Mouse (Mus musculus) right cerebral cortex, postnatal 4 days (tissue): ENCODE results near the gene Alox5ap.

Experiments
- DNase-seq: peaks from one replicate; pipeline ENCODE4 v3.0.0-alpha.2; 2022

Alox5ap gene

DNA sequence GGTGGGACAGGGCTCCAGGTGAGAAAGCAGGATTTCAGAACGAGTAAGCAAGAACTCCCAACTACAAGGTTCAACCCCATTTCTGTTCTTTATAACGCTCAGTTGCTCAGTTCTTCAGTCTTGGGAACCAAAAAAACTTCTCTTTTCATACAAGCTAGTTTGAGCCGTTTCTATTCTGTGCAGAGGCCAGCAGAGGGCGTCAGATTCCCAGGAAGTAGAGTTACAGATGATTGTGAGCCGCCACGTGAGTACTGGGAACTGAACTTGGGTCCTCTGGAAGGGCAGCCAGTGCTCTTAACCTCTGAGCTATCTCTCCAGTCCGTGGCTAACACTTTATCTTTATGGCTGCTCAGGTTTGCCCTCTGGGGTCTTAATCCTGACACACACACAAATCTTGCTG lies 3.1 kb upstream of the Alox5ap start:
- no peak for DNase-seq

DNA sequence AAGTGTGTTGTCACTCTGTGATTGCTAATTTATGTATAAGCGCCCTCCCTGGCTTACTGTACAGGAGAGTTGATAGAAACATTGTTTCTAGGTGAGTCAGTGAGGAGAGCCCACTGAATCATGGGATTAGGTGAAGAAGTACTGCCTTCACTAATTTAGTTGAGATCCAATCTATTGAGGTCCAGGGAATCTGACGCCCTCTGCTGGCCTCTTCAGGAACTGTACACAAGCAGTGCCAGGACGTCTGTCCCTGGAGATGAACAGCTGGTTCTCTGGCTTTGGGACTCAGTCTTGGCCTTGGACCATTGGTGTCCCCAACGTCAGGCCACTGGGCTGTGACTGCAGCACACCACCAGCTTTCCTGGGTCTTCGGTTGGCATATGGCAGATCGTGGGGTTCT lies 2.7 kb upstream of the Alox5ap start:
- DNase-seq, result no peak

DNA sequence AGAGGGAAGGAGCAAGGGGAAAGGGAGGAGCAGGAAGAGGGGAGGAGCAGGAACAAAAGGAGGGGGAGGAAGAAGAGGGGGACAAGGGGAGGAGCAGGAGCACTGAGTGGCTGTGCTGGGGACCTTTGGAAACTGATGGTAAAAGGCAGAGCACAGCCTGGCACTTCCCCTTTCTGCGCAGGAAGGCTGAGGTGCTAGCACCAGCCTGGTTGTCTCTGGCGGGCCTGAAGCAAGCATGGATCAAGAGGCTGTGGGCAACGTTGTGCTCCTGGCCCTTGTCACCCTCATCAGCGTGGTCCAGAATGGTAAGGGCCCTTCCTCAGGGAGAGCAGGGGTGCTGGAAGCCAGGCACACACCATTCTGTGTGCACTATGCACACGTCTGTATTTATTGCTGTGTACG lies 312 bp downstream of the Alox5ap start:
- no peak for DNase-seq

DNA sequence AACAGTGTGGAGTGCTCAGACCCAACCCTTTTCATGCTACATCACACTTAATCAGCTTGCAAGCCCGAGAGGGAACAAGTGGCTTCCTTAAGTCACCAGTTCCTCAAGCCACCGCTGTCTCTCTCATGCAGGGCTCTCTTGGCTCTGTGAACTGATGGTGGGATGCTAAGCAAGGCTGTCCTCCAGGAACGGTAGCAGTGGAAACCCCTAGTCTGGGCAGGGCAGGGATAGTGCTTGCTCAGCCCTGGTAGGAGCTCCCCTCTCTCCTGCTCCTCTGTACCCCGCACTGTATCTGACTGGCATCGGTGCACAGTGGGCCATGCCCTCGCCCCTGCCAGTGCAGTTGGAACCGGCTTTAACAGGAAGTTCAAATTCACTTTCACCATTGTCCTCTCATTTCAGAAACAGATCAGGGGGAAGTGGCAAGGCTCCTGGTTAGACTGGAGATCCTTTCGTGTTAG lies 2.2 kb downstream of the Alox5ap start:
- DNase-seq, result no peak

DNA sequence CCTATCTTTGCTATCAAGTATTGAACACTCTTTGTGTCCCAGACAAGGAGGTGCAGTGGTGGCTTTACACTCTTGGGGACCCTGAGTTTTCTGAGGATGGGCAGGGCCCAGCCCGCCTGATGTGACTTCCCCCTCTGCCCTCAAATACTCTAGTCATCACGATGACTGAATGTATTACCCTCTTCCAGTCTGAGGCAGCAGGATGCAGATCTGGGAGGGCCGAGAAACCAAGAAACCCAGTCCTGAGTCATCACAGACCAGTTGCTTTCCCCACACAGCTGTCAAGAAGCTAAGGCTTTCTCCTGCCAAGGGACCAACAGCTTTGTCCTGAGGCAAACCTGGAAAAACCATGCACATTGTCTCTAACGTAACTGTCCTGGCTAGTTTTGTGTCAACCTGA lies 2.9 kb downstream of the Alox5ap start:
- DNase-seq, result no peak

DNA sequence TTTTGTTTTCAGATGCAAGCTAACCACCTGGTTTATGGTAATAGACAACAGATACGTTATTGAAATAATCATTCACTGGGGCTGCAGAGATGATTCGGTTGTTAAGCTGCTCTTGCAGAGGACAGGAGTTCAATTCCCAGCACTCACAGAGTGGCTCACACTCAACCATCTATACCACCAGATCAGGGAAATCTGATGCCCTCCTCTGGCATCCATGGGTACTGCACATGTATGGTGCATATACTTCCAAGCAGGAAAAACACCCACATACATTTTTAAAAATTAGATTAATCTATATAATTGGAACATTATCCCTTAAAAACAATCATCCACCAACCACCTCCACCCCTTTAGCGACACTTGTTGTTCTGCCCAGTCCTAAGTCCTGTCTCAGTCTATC lies 6.7 kb downstream of the Alox5ap start:
- no peak for DNase-seq

DNA sequence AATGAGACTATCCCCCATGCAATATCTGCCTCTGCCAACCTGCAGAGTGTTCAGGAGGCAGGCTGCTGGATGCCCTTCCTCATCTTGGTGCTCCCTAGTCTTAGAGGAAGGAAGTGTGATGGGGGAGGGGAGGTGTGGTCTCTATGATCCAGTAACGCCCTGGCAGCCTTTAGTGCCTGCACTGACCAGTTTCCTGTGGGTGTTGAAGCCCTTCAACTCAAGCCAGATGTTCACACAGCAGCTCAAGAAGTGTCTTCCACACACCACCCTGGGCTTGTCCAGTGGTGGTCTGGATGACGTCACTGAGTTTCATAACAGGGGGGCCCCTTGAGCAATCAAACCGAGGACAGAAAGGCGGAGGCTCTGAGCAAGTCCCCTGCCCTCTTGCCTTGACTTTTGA lies 8.0 kb downstream of the Alox5ap start:
- no peak for DNase-seq

DNA sequence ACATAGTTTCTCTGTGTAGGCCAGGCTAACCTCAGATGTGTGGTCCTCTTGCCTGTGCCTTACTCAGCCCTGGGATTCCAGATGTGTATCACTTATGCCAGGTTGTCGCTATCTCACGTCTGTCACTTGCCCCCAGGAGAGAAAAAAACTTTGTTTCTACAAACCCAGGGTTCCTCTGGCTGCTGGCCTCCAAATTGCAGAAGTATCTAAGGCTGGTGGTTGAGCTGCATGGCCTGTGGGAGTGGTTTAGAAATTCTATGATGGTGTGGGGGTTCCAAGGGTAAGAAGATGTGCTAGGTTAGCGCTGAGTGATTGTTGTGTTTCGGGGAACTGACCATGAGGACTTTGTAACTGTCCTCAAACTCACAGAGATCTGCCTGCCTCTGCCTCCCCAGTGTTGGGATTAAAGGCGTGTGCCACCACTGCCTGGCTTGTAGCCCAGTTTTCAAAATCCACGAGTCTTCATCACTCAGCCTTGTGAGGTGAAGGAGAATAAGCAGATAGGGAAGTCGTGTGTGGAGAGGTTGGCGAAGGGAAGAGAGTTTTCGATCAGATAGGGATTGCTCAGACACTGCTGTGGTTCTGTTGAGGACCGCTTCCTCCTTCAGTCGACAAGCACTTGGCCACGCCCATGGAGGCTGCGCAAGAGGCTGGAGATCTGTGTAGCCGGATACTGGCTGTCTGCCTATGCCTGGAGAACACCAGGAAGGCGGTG lies 10.0 kb downstream of the Alox5ap start:
- no peak for DNase-seq

DNA sequence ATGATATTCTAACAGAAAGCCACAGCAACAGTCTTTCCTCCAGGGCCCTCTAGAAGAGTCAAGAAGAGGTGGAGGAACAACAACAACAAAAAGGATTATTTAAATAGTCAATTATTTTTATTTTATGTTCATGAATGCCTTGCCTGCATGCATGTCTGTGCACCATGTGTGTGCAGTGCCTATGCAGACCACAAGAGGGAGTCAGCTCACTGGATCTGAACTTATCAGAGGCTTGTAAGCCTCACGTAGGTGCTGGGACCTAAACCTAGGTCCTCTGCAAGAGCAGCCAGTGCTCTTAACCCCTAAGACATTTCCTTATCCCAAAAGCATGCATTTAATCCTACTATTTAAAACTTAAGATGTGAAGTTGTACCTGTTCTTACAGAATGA lies 10.5 kb downstream of the Alox5ap start:
- DNase-seq, result no peak

DNA sequence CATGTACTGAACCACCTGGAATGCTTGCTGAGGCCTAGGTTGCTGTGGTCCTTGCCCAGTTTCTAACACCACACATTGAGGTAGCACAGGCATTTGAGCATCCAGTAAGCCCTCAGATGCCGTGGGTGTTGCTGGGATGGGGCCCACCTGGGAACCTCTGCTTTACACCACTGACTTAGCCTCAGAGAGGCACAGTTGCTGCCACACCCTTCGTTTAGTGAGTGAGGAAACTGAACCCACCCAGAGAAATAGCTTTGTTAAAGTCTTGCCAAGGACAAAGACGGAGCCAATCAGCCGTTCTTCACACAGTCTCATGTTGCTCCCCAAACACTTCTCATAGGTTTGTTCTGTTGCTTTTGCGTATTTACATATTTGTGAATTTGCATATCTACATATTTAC lies 13.0 kb downstream of the Alox5ap start:
- no peak for DNase-seq

DNA sequence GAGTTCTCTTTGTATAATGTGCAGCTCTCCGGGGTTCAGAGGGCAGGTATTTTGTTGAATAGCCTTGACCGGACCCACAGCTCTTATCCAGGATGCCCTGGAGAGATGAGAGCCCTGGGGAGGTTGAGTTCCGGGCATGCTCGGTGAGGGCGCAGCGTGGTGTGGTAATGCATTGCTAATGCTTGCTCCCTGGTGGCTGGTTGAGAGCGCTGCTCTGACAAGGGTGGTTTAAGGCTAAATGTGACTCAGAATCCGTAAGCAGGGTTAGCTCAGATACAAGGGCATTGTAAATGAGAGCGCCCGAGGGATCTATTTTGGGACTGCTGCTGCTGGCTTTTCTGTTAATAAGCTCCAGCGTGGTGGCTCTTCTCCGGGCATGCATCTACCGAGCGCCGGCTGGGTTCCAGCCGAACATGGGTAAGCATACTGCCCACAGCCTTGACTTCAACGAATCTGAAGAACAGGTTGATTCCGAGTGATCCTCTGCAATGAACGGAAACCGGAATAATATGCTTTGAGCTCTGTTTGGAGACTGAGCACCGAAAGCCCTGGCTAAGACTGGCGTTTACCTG lies 14.8 kb downstream of the Alox5ap start:
- peak; percentile 41 for DNase-seq

DNA sequence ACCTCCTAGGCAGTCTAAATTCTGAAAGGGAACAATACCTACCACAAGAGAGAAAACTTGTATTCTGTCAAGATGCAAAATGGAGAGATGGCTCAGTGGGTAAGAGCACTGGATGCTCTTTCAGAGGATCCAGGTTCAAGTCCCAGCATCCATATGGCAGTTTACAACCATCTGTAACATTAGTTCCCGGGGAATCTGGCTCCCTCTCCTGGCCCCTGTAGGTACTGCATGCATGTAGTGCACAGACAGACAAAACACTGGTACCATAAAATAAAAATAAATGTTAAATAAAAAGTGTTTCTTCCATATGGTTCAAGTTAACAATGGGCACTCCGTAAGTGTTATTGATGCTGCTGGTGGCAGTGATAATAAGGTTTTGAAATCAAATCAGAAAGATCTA lies 18.4 kb downstream of the Alox5ap start:
- peak; percentile 37 for DNase-seq

DNA sequence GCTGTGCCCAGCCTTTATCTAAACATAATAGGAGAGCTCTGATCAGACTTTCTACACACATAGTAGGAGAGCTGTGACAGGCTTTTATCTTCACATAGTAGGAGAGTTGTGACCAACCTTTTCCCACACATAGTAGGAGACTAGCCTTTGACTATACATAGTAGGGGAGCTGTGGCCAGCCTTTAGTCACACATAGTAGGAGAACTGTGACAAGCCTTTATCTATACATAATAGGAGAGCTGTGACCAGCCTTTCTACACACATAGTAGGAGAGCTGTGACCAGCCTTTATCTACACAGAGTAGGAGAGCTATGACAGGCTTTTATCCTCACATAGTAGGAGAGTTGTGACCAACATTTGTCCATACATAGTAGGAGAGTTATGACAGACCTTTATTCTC lies 19.3 kb downstream of the Alox5ap start:
- DNase-seq, result no peak

DNA sequence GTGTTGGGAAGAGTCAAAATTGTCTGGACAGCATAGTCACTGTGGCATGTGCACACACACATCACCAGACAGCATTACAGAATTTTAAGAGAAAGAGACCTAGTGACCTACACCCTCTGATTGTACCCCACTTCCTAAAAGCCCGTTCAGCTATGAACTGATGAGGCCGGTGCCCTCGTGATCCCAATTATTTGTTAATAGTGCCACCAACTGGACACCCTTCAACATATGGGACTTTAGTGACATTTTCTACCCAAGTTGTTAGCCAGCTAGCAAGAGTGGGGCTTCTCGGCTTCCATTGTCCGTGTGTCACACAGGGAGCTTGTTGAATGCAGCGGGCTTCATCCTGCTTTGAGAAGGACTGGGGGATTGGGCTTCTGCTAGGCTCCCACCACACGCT lies 21.5 kb downstream of the Alox5ap start:
- no peak for DNase-seq

DNA sequence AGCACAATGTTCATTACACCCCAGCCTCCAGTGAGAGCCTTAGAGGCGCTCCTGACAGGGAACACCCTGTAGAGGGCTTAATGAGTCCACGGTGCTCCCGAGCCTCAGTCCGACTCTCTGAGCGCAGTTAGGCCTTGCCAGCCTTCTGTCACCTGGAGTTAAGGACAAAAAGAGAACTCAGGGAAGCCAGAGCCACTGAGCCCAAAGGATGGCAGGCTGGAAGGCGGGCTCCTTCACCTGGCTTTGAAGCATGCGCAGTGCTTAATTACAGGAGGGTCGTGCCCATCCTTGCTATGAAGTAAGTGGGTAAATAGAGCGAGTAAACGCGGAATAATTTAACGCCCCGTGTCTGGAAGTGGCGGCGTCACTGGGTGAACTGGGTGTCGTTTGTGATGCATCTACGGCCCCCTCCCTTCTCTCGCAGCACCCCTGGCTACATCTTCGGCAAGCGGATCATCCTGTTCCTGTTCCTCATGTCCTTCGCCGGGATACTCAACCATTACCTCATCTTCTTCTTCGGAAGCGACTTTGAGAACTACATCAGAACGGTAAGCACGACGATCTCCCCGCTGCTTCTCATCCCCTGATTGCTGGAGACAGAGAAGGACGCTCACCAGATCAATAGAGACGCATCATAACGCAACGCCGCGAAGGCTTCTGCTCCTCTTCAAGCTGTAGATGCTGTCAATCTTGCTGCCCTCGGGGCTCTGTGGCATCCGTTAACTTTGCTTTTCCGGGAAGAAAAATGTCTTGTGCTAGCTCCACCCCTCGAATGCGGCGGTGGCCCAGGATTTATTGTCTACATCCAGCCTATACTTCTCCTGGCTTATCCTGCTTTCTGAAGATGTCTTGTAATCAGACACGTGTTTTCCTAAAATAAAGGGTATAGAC lies 22.8 kb downstream of the Alox5ap start:
- DNase-seq, result peak; percentile 35

DNA sequence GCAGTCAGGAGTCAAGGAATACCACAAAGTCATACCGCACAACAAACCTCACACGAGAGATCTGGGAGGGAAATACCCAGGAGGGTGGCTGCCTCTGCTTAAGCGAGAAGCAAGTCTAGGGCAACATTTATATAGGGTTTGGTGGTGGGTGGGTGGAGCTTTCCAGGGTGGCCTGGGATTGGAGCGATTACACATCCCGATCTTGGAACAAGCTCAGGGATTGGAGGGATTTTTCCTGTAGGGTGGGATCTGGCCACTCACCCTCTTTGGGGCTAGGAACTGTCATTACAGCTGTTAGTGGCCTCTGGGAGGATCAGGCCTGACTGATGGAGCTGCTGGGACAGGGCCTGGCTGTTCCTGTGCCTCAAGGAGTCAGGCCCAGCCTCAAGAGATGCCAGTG lies 26.7 kb downstream of the Alox5ap start:
- DNase-seq, result no peak

DNA sequence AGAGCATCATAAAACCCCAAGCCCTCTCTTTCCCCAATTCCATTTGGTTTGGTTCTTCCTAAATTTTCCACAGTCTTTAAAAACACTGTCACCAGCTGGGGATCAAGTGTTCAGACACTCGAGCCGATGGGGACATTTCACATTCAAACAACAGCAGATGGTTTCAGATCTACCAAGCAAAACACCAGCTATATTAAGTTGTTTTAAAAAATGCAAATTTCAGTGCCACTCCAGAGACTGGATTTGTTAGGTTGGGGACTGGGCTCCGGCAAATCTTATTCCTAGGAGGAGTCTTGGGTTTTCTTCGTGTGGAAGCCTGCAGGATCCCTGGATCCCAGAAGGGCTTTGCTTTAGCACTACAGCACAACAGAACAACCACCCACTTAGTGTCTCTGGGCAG lies 28.5 kb downstream of the Alox5ap start:
- DNase-seq, result no peak

DNA sequence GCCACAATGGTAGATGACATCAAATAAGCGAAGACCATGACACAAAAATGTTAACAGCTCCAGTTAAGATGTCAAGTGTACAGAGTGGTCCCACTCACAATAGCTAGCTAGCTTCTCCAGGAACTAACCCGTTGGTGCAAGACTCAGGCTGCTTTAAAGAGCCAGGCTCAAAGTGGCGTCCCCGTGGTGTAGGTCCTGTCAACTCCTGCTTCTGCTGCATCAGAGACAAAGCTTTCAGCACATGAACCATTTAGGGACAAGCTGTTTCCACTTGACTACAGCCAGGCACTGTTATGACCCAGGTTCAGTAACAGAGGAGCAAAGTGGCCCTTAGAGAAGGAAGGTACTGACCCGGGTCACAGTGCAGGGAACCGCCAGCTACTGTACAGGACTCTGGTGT lies 32.2 kb downstream of the Alox5ap start:
- DNase-seq, result no peak

DNA sequence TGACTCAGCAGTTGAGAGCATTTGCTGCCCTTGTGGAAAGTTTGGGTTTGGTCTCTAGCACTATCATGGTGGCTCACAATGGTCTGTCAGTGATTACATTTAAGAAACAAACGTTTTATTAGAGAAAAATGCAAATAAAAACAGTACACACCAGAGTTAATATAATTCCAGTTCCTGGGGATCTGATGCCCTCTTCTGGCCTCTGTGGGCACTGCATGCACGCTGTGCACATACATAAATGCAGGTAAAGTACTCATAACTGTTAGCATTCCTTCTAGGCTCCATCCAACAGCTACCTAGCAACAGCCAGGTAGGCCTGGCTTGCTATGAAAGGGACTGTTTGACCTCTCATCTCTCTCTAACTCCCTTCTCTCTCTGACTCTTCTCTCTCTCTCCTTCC lies 32.9 kb downstream of the Alox5ap start:
- DNase-seq, result no peak

DNA sequence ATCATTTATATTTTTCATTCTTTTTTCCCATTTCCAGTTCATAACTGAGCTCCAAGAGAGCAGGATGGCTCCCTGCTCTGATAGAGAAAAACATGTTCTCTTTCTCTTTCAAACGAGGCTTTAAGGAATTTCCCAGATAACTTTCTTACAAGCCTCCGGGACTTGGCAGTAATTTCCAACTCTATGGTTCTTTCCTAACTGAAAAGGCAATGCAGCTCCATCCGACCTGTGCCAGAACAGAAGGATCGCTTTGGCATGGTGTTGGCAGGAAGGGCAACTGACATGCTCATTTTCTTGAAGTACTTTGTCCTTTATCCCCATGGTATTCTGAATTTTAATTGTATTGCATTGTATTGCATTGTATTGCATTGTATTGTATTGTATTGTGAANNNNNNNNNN lies 33.7 kb downstream of the Alox5ap start:
- DNase-seq, result no peak

DNA sequence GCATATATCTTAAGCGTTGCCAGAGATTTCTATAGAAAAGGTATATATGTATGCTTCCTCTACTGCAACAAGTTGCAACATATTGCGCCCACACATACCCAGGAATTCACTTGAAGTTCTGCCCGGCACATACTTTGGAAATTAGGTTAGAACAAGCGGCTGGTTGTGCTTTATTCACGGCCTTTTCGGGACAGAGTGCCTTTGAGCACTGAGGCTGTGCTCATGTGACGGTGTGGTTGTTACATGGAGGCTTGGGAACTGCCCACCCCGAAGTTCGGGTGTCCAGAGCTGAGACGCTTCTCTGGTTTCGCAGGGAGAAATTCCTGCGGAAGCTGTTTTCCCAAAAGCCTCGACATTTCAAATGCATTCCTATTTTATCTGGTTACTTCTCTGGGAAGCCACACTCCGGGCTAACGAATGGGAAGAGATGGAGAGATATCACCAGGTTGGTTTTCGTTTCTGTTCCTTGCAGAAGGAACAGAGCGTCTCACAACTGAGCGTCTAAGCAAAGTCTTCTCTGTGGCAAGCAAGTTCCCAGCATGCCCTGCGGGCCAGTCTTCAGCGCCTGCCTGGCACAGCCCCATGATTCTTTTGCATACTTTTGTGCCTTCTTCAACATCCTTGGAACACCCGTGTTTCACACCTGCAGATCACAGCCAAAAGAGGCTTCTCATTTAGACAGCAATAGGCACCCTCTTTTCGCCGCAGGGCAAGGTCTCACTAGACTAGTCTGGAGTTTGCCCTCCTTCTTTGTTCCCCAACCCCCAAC lies 48.5 kb downstream of the Alox5ap start:
- DNase-seq, result no peak

DNA sequence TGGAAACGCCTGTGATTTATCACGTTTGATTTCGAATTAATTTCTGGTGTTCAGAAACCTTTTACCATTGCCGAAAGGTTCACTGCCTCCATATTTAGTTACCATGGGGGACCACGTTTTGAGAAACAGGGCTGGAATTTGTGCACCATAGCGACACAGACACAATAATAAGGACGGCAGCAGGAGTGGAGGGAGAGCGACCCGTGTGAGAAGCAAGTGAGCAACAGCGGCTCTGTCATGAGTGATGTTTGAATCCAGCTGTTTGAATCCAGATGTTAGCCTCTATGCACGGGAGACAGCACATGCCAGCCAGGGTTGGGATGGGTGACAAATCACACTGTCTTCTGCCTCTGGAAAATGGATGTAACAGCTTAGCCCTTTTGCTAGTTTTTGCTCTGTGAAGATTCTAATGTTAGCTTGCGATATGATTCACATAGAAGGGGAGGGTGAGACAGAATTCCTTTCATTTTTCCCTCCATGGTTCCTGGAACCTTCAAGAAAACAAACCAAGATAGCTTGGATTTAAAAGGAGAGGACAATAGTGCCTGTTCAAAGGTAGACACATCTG lies 50.0 kb downstream of the Alox5ap start:
- DNase-seq, result no peak

DNA sequence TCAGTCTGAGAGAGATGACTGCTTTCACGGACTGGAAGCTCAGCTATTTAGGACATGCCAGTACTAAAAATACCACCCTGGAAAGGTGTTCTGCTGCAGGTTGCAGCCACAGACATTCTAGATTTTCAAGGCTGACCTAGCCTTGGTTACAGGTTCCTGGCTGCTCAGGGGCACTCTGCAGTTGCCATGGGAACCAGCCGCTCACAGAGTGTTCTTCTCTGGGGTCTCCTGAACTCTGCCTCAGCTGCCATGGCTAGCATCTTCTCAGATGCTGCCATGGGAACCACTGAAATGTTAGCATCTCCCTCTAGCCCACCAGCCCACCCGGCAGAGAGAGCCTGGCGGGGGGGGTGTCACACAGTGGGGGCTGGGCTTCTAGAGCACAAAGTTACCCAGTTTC lies 52.4 kb downstream of the Alox5ap start:
- DNase-seq, result no peak
